Mouse (Mus musculus): ENCODE measurements around the gene Cep41. TPM values are rescaled to one million over a fixed set of nuclear protein-coding genes. Genes with fewer than 3 reads are reported as not detected.

Cep41 gene
- total RNA-seq, 2 experiments from 2014 or later: 7.3 to 7.7 TPM

DNA sequence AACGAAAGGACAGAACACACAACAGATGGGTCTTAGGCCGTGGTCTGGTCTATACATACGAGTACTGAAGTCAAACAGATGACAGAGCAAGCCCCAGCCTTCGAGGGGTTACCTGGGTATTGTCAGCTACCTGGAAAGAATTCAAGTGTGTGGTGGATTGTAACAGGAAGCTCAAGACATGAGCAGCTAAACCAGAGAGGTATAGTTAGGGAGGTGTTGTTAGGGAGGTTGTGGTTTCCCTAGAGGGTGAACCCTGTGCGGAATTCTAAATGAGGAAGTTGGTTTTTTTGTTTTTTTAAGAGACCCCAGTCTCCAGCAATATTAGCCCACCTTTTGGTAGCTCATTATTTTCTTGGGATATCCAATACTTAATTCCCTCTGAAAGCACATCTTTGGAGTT, 87.9 kb downstream of the Cep41 start:
- Histone ChIP-seq H3K4me3 (no peak overlapping the region), H3K27ac (no peak overlapping the region)
- no peak for DNase-seq (ENCODE audit: low spot score in 2 of 2)
- no peak for TF ChIP-seq CTCF (conservative IDR thresholded peaks at IDR 0.05)

GRCm38 (mm10) chr6:30605111-30605510, 88.4 kb downstream of the Cep41 start:
- DNase-seq (ENCODE audit: low spot score in 2 of 2): no peak
- no peak overlapping the region for H3K4me3 ChIP-seq
- no peak for TF ChIP-seq CTCF (conservative IDR thresholded peaks at IDR 0.05)
- H3K27ac ChIP-seq: no peak overlapping the region

- H3K4me3 ChIP-seq: no peak overlapping the region
- DNase-seq (ENCODE audit: low spot score in 2 of 2): no peak
- no peak for TF ChIP-seq CTCF (conservative IDR thresholded peaks at IDR 0.05)
These were observed 89.1 kb downstream of the Cep41 start for GRCm38 (mm10) chr6:30604342-30604867.

More at GRCm38 (mm10) chr6:30604342-30604867, 89.1 kb downstream of the Cep41 start:
- H3K27ac ChIP-seq: no peak overlapping the region

Small RNA genes lying within 50 kb of the gene (microRNA-seq; reads per million reads assigned to microRNA genes)
- 3,399 to 3,875 reads per million in 2 experiments for gene Mir335

Other genes with a start within 250 kb of the Cep41 start
- gene Tmem209, start 184.0 kb downstream of the Cep41 start, total RNA-seq (2021): 10 to 100 TPM; 19.5 to 23.0 TPM
- 1 to 10 TPM in 1 of 2 experiments, under 1 TPM in 1; 0.32 to 1.3 TPM for gene Ssmem1, start 183.9 kb downstream of the Cep41 start, total RNA-seq (2021)
- gene Cpa2, start 152.2 kb downstream of the Cep41 start, total RNA-seq (2021): under 1 TPM in 1 of 2 experiments, not detected in 1; 0.64 TPM
- gene Cpa4, start 125.4 kb downstream of the Cep41 start, total RNA-seq (2021): not detected
- not detected for gene Cpa5, start 82.7 kb downstream of the Cep41 start, total RNA-seq (2021)
- gene Cpa1, start 54.5 kb downstream of the Cep41 start, total RNA-seq (2021): not detected
- gene Mest, start 29.8 kb upstream of the Cep41 start, total RNA-seq (2021): 10 to 100 TPM; 45.2 to 47.5 TPM
- gene Copg2, start 203.0 kb upstream of the Cep41 start, total RNA-seq (2021): 10 to 100 TPM; 85.2 to 90.8 TPM
- not detected for gene Tsga13, start 221.8 kb upstream of the Cep41 start, total RNA-seq (2021)

All from layer of hippocampus, adult 2 months (tissue).